Mouse (Mus musculus): ENCODE results near the gene 1110008P14Rik.

Gene 1110008P14Rik

GRCm38 (mm10) chr2:32408429-32409424 lies 27.0 kb upstream of the 1110008P14Rik start:
- peak; percentile 81 for DNase-seq

- no peak for DNase-seq
Observed at GRCm38 (mm10) chr2:32407144-32407824, 25.5 kb upstream of the 1110008P14Rik start.

DNA sequence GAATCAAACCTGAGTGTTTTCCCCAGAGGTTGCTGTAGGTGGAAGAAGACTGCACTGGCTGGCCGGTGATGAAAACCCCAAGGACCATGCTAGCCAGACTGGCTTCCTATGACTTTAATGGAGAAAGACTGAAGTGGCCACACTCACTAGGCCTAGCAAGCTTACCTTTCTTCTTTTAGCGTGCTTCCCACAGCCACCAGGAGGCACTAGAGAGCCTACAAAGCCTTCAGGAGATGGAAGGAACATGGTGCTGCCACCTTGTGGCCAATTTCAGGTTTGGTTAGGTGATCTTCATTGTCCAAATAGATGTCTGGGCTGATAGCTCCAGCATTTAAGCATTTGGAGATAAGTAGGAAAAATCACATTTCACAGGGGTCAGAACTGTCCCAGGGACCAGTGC lies 22.9 kb upstream of the 1110008P14Rik start:
- peak; percentile 98 for DNase-seq

GRCm38 (mm10) chr2:32396695-32397094 lies 15.0 kb upstream of the 1110008P14Rik start:
- peak; percentile 46 for DNase-seq

- DNase-seq = peak; percentile 95
Observed at GRCm38 (mm10) chr2:32395946-32396621, 14.3 kb upstream of the 1110008P14Rik start.

- peak; percentile 94 for DNase-seq
Observed at GRCm38 (mm10) chr2:32395484-32395945, 13.8 kb upstream of the 1110008P14Rik start, which contains the start of gene Ptges2. Ptges2 (plus strand) TSS chr2:32395896.

GRCm38 (mm10) chr2:32394973-32395372 lies 13.2 kb upstream of the 1110008P14Rik start:
- peak; percentile 72 for DNase-seq

GRCm38 (mm10) chr2:32392063-32392462 lies 10.3 kb upstream of the 1110008P14Rik start:
- peak; percentile 84 for DNase-seq

GRCm38 (mm10) chr2:32390871-32391270 lies 9.1 kb upstream of the 1110008P14Rik start:
- peak; percentile 59 for DNase-seq

GRCm38 (mm10) chr2:32389157-32389556 lies 7.4 kb upstream of the 1110008P14Rik start:
- DNase-seq = no peak

GRCm38 (mm10) chr2:32387706-32388490 lies 6.2 kb upstream of the 1110008P14Rik start, which contains the start of gene Lcn2:
Lcn2 (minus strand) TSS chr2:32388252.
- no peak for DNase-seq

DNA sequence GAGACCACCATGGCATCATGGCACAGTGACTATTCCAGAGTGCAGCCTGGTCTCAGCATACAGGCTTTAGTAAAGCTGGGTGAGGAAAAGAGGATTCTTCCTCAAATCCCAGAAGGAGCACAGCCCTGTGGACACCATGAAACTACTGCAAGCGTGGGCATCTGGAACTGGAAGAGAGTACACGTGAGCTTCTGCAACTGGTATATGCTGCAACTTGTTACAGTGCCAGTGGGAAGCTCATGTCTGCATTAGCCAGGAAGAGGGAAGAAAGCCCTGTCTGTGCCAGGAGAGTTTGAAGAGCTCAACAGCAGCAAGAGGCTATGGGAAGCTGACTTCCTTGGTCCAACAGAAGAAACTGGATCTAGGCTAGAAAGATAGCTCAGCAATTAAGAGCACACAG lies 951 bp upstream of the 1110008P14Rik start:
- no peak for DNase-seq

GRCm38 (mm10) chr2:32381141-32381774 lies 480 bp downstream of the 1110008P14Rik start:
- DNase-seq = no peak

GRCm38 (mm10) chr2:32380001-32380500 lies 1.7 kb downstream of the 1110008P14Rik start:
- no peak for DNase-seq

GRCm38 (mm10) chr2:32376963-32377362 lies 4.8 kb downstream of the 1110008P14Rik start:
- DNase-seq = no peak

DNA sequence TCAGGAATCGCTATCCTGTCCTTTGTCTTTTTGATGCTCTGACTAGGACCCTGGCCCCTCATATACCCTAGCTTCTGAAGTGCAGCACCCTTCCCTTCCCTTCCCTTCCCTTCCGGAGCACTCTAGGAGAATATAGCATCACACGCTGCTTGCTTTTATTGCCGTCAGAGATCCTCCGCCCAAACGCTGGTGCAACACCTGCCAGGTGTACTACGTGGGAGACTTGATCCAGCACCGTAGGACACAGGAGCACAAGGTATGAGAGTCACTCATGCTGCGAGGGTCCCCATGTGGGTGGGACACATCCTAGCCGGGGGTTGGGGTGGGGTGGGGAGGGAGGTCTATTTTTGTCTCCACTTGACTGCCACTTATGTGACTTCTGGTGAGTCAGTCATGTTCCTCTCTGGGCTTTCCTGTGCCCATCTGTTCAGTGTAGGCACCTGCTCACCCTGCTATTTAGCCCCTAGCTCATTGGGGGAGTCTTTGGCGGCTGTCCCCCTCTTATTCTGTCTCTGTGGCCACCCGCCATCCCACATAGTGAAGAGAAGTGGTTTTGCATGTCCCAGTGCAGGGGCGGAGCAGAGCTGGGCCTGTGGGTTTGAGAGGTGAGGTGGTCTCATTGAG lies 6.3 kb downstream of the 1110008P14Rik start:
- DNase-seq = no peak

DNA sequence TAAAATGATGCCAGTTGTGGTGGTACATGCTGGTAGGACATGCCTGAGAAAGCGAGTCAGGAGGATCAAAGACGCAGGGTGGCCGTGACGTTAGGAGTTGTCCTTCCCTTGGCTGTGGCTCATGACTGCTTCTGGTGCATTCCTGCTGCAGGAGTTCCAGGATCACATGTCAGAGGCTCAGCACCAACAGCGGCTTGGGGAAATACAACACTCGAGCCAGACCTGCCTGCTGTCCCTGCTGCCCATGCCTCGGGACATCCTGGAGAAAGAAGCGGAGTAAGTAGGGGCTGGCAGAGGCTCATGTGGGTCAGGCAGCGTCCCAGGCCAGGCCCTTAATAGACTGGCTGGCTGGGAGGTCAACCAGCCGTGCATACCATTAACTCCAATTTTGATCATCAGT lies 7.5 kb downstream of the 1110008P14Rik start:
- DNase-seq = no peak

DNA sequence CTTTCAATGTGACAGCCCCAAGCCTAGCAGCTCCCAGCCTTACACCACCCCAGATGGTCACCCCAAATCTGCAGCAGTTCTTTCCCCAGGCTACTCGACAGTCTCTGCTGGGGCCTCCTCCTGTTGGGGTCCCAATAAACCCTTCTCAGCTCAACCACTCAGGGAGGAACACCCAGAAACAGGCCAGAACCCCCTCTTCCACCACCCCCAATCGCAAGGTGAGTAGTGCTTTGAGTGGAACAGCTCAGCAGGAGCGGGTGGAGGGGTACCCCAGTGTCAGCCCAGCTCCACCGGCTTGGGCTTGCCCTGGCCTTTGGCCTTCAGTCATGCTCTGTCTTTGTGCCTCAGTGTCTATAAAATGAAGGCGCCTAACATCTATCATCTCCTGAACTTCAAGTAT lies 14.4 kb downstream of the 1110008P14Rik start:
- DNase-seq = no peak

DNA sequence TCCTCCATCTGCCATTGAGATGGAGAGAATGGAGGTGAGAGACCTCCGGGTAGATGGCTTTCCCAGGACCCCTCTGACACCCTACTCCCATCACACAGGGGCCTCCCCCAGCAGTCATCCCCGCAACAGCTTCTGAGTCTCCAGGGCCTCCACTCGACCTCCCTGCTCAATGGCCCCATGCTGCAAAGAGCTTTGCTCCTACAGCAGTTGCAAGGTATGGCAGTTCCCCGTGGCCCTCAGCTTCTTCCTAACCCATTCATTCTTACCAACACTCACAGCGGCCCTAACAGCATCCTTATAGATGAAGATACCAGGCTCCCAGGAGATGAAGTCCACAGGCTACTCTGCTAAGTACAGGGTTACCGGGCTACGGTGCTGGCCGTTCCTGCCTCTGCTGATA lies 17.6 kb downstream of the 1110008P14Rik start:
- no peak for DNase-seq

DNA sequence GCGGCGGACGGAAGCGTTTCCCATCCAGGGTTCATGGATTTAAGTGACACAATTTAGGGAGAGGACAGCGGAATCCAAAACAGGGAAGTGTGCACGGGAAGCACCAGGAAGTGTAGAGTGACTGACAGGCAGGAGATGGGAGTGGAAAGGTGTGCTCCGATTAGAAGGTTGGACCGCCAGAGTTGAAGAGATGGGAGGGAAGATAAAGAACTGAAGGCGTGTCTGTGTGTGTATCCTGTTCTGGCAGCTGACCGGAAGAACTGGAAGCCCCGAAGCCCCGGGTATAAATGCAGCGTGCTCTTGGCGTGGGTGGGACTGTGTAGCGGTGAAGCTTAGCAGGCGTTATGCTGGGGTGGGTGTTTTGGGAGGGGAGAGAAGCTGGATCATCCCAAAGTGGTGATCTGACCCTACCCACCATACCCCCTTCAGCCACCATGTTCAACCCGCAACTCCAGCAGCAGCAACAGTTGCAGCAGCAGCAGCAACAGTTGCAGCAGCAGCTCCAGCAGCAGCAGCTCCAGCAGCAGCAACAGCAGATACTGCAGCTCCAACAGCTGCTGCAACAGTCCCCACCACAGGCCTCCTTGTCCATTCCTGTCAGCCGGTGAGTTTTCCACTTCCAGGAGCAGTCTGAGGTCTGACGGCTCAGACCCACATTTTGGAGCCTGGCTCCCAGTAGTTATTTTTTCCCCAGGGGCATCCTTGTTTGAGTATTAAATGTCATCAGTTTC lies 18.2 kb downstream of the 1110008P14Rik start:
- peak; percentile 65 for DNase-seq
